Mouse (Mus musculus) right cerebral cortex, postnatal 36 days (tissue): ENCODE measurements around the gene Mt1.

Experiments
- DNase-seq, 2 experiments: peaks; one replicate each; pipeline ENCODE4 v3.0.0; 2022; ENCODE audit warnings: low spot score in 2 of 2, mixed read lengths in 1 of 2

The Mt1 gene

GRCm38 (mm10) chr8:94204043-94204442 lies 25.2 kb downstream of the Mt1 start:
- no peak for DNase-seq

- no peak for DNase-seq
Observed at GRCm38 (mm10) chr8:94205736-94206135, 26.9 kb downstream of the Mt1 start.

- DNase-seq: peak in 1 of 2 experiments; percentile 45
Observed at GRCm38 (mm10) chr8:94206256-94206655, 27.4 kb downstream of the Mt1 start.

GRCm38 (mm10) chr8:94207491-94207890 lies 28.6 kb downstream of the Mt1 start:
- no peak for DNase-seq

GRCm38 (mm10) chr8:94209639-94210038 lies 30.8 kb downstream of the Mt1 start:
- DNase-seq: peak; percentile 52 to 64

GRCm38 (mm10) chr8:94210225-94210624 lies 31.3 kb downstream of the Mt1 start:
- peak in 1 of 2 experiments; percentile 41 for DNase-seq

GRCm38 (mm10) chr8:94213819-94214218 lies 34.9 kb downstream of the Mt1 start:
- peak in 1 of 2 experiments; percentile 22 for DNase-seq

- peak; percentile 99 for DNase-seq
Observed at GRCm38 (mm10) chr8:94214252-94215173, 35.6 kb downstream of the Mt1 start, which contains the start of gene Nup93. Gene Nup93, plus strand, starts transcription at chr8:94214564.

- DNase-seq: peak; percentile 30 to 33
Observed at GRCm38 (mm10) chr8:94227381-94227939, 48.6 kb downstream of the Mt1 start.
